Mouse (Mus musculus) CH12.LX (cell line): ENCODE data around the gene Plekhb1.
A peak's percentile ranks its signal among the peaks of the same experiment; 100 is the strongest.

Experiments used
- CHD2 ChIP-seq: IDR thresholded peaks from 2 replicates; pipeline ENCODE4 v1.6.1; 2011; ENCODE audit warnings: low read length, improper control_type of control experiment
- CTCF ChIP-seq, 2 experiments: IDR thresholded peaks in 1 of 2; conservative IDR thresholded peaks in 1 of 2; 2 replicates each; pipeline ENCODE4 v1.5.1; 2011 to 2012; ENCODE audit warnings: low read depth in 2 of 2, low read length in 2 of 2, improper control_type of control experiment in 1 of 2, inconsistent platforms in 1 of 2, mild to moderate bottlenecking in 1 of 2, moderate library complexity in 1 of 2
- E2F4 ChIP-seq: IDR thresholded peaks from 2 replicates; pipeline ENCODE4 v1.6.1; 2011; ENCODE audit warnings: low read depth, low read length, improper control_type of control experiment; ENCODE audit not compliant: insufficient replicate concordance
- EP300 ChIP-seq: IDR thresholded peaks from 2 replicates; pipeline ENCODE4 v1.6.1; 2011; ENCODE audit warnings: low read length, improper control_type of control experiment
- JUND ChIP-seq: conservative IDR thresholded peaks from 2 replicates; pipeline ENCODE4 v1.6.1; 2011; ENCODE audit warnings: low read depth, low read length, improper control_type of control experiment
- KAT2A ChIP-seq: IDR thresholded peaks from 2 replicates; pipeline ENCODE4 v1.6.1; 2012; ENCODE audit warnings: low read length, improper control_type of control experiment, inconsistent platforms; ENCODE audit not compliant: insufficient replicate concordance
- NRF1 ChIP-seq: IDR thresholded peaks from 2 replicates; pipeline ENCODE4 v1.6.1; 2014; ENCODE audit warnings: low read depth, mild to moderate bottlenecking, inconsistent platforms, low read length, improper control_type of control experiment, moderate library complexity
- POLR2A ChIP-seq: IDR thresholded peaks from 2 replicates; pipeline ENCODE4 v1.6.1; 2011; ENCODE audit warnings: low read depth, mild to moderate bottlenecking, improper control_type of control experiment, low read length
- POLR2AphosphoS2 ChIP-seq: IDR thresholded peaks from 2 replicates; pipeline ENCODE4 v1.6.1; 2011; ENCODE audit warnings: low read depth, low read length, improper control_type of control experiment
- RAD21 ChIP-seq: IDR thresholded peaks from 2 replicates; pipeline ENCODE4 v1.6.1; 2011; ENCODE audit warnings: low read depth, mild to moderate bottlenecking, low read length, improper control_type of control experiment, moderate library complexity
- ZC3H11A ChIP-seq: IDR thresholded peaks from 2 replicates; pipeline ENCODE4 v1.6.1; 2012; ENCODE audit warnings: low read depth, mild to moderate bottlenecking, inconsistent platforms, low read length, improper control_type of control experiment

DNA sequence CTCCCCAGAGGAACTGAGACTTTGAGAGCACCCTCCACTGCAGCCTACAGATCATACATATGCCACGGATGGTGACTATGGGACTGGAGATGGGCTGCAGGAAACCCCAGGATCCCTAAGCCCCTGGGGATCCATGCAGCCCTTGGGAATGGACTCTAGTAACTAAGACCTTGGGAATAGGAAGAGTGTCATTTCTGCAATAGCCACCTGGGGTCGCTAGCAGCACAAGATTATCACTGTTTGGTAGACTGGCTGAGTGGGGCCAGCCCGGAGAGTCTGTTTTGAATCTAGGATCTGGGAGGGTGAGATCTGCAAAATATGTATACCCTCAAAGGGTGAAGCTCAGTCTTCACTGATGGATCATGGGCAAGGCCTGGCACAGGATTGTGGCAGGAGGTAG lies 17.1 kb downstream of the Plekhb1 start:
- TF ChIP-seq NRF1 (no peak), POLR2AphosphoS2 (no peak), E2F4 (no peak), EP300 (no peak), CHD2 (no peak), KAT2A (no peak), CTCF (conservative IDR thresholded peaks at IDR 0.05 in 1 of 2, IDR thresholded peaks at IDR 0.05 in 1 of 2; ENCODE audit: low read depth in 2 of 2, low read length in 2 of 2) (peak; percentile 78 to 82), RAD21 (peak; percentile 76), JUND (no peak), POLR2A (no peak), ZC3H11A (no peak; the same call in 1 of the 2 replicates)
